Mouse (Mus musculus) brain, adult 2 months (tissue): ENCODE data around the gene Scpep1.
"Not testable (repeated sequence)": the region's sequence is repeated elsewhere in the genome, so short reads cannot be mapped to it uniquely, and the experiment has no call there.

Source experiments
- DNase-seq: peaks from one replicate; pipeline ENCODE4 v3.0.0; 2011; ENCODE audit warnings: low read depth, low spot score

Scpep1 gene

GRCm38 (mm10) chr11:88926566-88926965, 28.7 kb downstream of the Scpep1 start:
- no peak for DNase-seq

DNA sequence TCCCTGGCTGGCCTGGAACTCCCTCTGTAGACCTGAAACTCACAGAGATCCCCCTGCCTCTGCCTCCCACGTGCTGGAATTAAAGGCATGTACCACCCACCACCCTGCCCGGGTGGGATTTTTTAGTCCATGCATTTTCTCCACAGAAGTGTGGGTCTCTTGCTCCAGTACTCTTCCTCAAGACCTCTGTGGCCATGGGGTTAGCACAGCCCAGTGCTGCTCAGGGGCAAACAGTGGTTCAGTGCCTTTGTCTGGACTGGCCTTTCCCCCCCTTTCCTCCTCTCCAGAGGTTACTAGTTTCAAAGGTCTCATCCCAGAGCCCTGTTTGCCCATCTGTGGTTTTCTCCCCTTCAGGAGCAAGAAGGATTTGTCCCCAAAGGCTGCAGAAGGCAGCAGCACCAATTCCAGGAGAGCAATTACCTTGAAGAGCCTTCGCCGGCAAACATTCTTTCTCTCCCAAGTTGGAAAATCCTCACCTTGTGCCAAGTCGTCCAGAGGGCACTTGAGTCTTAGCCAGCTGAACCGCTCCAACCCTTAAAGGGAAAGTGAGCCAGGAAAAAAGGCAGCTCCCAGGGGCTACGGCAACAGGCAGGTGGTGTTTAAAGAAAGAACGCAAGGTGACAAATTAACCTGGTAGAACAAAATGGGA, 45.8 kb downstream of the Scpep1 start:
- peak; percentile 24 for DNase-seq

- peak; percentile 85 for DNase-seq
These were observed 46.6 kb downstream of the Scpep1 start for GRCm38 (mm10) chr11:88908557-88909211.

GRCm38 (mm10) chr11:88907886-88908285, 47.4 kb downstream of the Scpep1 start:
- DNase-seq, result no peak

- no peak for DNase-seq
These were observed 49.6 kb downstream of the Scpep1 start for GRCm38 (mm10) chr11:88905621-88906020.

- no peak for DNase-seq
These were observed 51.2 kb downstream of the Scpep1 start for GRCm38 (mm10) chr11:88904080-88904479.

- DNase-seq, result peak; percentile 31
These were observed 52.5 kb downstream of the Scpep1 start for GRCm38 (mm10) chr11:88902762-88903161.

DNA sequence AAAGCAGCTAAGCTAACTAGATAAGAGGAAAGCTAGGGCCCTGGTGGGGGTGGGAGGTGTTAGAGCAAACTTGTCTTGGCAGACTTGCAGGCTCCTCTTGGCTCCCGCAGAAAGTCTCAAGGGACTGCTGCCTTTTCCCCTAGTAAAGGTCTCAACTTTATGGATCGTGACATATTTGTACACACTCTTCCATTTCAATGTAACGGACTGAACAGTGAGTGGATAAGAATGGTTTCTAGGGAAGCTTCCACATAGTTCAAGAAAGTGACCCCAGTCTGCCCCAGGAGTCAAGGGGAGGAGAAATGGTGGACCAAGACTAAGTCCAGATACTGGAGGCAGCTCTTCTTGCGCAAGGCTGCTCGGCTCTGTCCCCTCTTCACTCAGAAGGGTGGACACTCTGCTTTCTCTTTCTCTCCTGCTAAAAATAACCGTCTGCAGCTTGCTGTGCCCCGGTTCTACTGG, 53.9 kb downstream of the Scpep1 start:
- peak; percentile 34 for DNase-seq

DNA sequence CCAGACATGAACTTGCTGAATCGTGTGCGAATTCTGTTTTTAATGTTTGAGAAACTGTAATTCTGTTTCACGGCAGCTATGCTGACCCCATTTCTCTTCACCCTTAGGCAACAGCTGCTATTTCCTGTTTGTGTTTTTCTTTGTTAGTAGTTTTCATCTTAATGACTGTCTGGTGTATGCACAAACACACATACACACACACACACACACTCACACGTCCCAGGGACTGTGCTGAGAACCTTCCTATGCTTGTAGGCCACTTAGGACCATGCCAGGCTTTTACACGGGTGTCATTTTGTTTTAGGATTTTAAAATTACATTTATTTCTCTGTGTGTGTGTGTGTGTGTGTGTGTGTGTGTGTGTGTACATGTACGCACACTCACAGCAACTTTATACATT, 55.7 kb downstream of the Scpep1 start:
- DNase-seq, result no peak

DNA sequence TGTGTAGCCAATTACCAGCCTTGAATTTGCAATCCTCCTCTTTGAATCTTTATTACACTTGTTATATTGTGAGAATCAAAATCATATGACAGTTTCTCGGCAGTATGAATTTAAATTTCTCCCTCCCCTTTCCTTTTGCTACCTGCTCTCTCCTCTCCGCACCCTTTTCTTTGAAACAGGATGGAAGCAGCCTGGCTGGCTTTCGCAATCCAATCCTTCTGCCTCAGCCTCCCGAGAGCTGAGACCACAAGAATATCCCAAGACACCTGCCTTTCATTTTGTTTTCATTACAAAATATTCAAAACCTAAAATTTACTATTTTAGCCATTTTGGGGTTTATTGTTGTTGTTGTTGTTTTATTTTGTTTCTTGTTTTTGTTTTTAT, 56.9 kb downstream of the Scpep1 start:
- no peak for DNase-seq

DNA sequence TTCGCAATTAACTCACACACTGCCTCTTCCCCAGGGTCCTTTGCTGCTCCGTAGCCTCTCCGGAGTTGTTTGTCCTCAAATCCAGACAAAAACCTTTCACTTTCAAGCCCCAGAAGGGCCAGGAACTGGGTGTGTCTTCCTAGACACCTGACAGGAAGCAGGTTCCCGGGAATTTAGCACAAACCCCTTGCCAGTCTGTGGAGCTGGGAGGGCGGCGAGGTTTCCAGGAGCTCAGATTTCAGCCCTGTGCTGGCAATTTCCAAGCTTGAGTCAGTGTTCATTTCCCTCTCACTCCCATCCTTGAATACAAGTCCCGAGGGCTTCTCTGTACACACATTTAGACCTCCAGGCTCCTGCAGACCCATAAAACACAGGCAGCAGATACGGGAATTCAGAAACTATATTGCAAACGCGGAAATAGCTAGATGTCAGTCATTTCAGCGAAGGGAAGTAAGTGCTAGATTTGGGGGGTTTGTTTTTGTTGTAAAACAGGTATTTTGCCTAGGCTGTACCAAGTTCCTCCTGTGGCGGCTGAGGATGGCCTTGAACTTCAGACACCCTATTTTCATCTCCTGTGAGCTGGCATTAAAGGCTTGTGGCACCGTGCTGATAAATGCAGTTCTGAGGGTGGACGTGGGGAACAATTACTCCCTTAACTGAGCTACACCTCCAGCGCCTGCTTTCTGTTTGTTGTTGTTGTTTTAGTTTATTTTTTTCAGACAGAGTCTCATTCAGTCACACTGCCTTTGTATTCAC, 57.5 kb downstream of the Scpep1 start:
- DNase-seq, result no peak

GRCm38 (mm10) chr11:88895800-88896232, 59.4 kb downstream of the Scpep1 start:
- not testable (repeated sequence) for DNase-seq

GRCm38 (mm10) chr11:88895235-88895634, 60.0 kb downstream of the Scpep1 start:
- not testable (repeated sequence) for DNase-seq

GRCm38 (mm10) chr11:88894279-88894678, 61.0 kb downstream of the Scpep1 start:
- DNase-seq, result not testable (repeated sequence)

DNA sequence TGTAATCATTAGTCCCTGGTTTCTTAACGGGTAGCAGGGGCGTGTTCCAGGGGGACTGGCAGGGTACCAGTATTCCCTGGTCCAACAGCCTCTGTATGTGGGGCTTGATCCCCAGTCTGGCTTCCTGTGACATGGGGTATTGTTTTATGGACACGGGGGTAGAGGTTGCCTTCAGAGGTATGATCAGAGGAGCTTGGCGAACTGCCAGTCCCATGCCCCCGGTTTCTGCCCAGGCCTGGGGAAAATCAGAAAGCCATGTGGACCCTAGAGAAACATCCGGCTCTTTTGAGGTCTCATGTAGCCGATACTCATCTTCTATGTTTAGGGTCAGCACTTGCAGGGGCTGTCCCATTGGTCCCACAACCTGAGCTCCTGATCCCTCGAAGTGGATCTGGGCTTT, 61.8 kb downstream of the Scpep1 start:
- not testable (repeated sequence) for DNase-seq

- DNase-seq, result not testable (repeated sequence)
These were observed 62.5 kb downstream of the Scpep1 start for GRCm38 (mm10) chr11:88892789-88893188.

GRCm38 (mm10) chr11:88891921-88892561, 63.2 kb downstream of the Scpep1 start:
- not testable (repeated sequence) for DNase-seq

DNA sequence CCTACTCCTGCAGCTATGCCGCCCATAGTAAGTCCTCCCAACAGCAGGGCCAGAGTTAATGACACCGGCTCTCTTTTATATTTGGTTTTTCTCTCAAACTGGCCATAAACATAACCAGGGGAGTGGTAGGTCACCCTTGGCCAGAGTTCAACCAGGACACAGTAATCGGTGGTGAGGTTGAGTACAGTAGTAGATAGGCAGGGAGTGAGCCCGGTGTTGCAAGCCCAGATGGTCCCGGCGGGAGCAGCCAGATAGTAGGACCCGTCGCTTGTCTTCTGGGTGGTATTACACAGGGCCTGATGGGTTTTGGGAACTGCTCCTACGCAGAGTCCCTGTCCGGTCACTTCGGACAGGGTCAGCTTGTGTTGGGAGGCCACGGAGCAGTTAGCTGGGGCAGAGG, 63.8 kb downstream of the Scpep1 start:
- not testable (repeated sequence) for DNase-seq

- not testable (repeated sequence) for DNase-seq
These were observed 64.4 kb downstream of the Scpep1 start for GRCm38 (mm10) chr11:88890904-88891303.

DNA sequence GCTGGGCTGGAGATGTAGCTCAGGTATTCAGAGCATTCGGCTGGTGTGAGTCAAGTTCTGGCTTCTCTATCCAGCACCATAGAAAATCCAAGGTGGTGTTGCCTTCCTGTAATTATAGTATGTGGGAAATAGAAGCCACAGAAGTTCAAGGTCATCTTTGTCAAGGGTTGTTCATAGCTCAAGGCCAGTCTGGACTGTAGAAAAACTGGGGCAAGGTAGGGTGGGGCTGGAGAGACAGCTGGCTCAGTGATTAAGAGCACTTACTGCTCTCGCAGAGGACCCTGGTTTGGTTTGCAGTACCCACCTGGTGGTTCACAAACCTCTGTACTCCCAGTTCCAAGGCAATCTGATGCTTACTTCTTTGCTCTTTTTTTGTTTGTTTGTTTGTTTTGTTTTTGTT, 66.3 kb downstream of the Scpep1 start:
- no peak for DNase-seq

GRCm38 (mm10) chr11:88884376-88885065, 70.7 kb downstream of the Scpep1 start:
- DNase-seq, result peak; percentile 47
